Mouse (Mus musculus) R1 (cell line): ENCODE results near the gene Cnot1.
A peak's percentile ranks its signal among the peaks of the same experiment; 100 is the strongest.

Source experiments
- DNase-seq: peaks from one replicate; pipeline ENCODE4 v3.0.0-alpha.2; 2018; ENCODE audit warnings: low read depth, low spot score

Gene Cnot1

GRCm38 (mm10) chr8:95807331-95807843 lies at the start of gene Cnot1:
Gene Cnot1, minus strand, starts transcription at chr8:95807464.
- peak; percentile 99 for DNase-seq

- no peak for DNase-seq
Observed at GRCm38 (mm10) chr8:95854174-95854573, 46.9 kb upstream of the Cnot1 start.

GRCm38 (mm10) chr8:95853102-95853843 lies 46.0 kb upstream of the Cnot1 start, which contains the start of gene Slc38a7:
Gene Slc38a7, minus strand, starts transcription at chr8:95853539.
- DNase-seq = peak; percentile 97

- no peak for DNase-seq
Observed at GRCm38 (mm10) chr8:95852290-95852689, 45.0 kb upstream of the Cnot1 start.

- no peak for DNase-seq
Observed at GRCm38 (mm10) chr8:95850326-95850725, 43.1 kb upstream of the Cnot1 start.

- peak; percentile 39 for DNase-seq
Observed at GRCm38 (mm10) chr8:95848734-95849464, 41.6 kb upstream of the Cnot1 start.

- DNase-seq = peak; percentile 48
Observed at GRCm38 (mm10) chr8:95848061-95848551, 40.8 kb upstream of the Cnot1 start.

- no peak for DNase-seq
Observed at GRCm38 (mm10) chr8:95845026-95845425, 37.8 kb upstream of the Cnot1 start.

- no peak for DNase-seq
Observed at GRCm38 (mm10) chr8:95843968-95844367, 36.7 kb upstream of the Cnot1 start.

- no peak for DNase-seq
Observed at GRCm38 (mm10) chr8:95841436-95841835, 34.2 kb upstream of the Cnot1 start.

- DNase-seq = no peak
Observed at GRCm38 (mm10) chr8:95839289-95839688, 32.0 kb upstream of the Cnot1 start.

GRCm38 (mm10) chr8:95837266-95837665 lies 30.0 kb upstream of the Cnot1 start:
- no peak for DNase-seq

- DNase-seq = no peak
Observed at GRCm38 (mm10) chr8:95835891-95836290, 28.6 kb upstream of the Cnot1 start.

- DNase-seq = peak; percentile 96
Observed at GRCm38 (mm10) chr8:95833435-95833984, 26.2 kb upstream of the Cnot1 start.

- DNase-seq = peak; percentile 91
Observed at GRCm38 (mm10) chr8:95832603-95833434, 25.6 kb upstream of the Cnot1 start.

GRCm38 (mm10) chr8:95830144-95830543 lies 22.9 kb upstream of the Cnot1 start:
- DNase-seq = peak; percentile 37

- DNase-seq = peak; percentile 49
Observed at GRCm38 (mm10) chr8:95825162-95825561, 17.9 kb upstream of the Cnot1 start, which contains the start of gene Sap18b. Gene Sap18b, plus strand, starts transcription at chr8:95825346.

GRCm38 (mm10) chr8:95822699-95823098 lies 15.4 kb upstream of the Cnot1 start:
- DNase-seq = no peak

GRCm38 (mm10) chr8:95822096-95822495 lies 14.8 kb upstream of the Cnot1 start:
- DNase-seq = peak; percentile 61

GRCm38 (mm10) chr8:95821266-95821665 lies 14.0 kb upstream of the Cnot1 start:
- no peak for DNase-seq

- DNase-seq = no peak
Observed at GRCm38 (mm10) chr8:95818211-95818610, 10.9 kb upstream of the Cnot1 start.
